Mouse (Mus musculus) liver, embryonic 14.5 days (tissue): ENCODE data around the gene Pdzd8. TPM values are rescaled to one million over a fixed set of nuclear protein-coding genes. Genes with fewer than 3 reads are reported as not detected.

Experiments
- ATAC-seq: fragments of 200-750 bp; cut with Nextera tagmentation; 2 replicates; pipeline ENCODE4 v1.8.0; 2017; ENCODE audit warnings: moderate number of reproducible peaks, mild to moderate bottlenecking, moderate library complexity; ENCODE audit not compliant: insufficient read depth
- DNase-seq, 3 experiments: peaks; one replicate each; pipeline ENCODE4 v3.0.0-alpha.2; 2012 to 2013; ENCODE audit warnings: low read depth in 3 of 3, low spot score in 3 of 3
- H3K27ac ChIP-seq: fragments of 300-500 bp; sonication (generic); 2 replicates; pipeline ENCODE4 v1.5.1; 2014; ENCODE audit warnings: moderate library complexity, mild to moderate bottlenecking, control low read depth, inconsistent platforms
- H3K27me3 ChIP-seq: fragments of 300-500 bp; sonication (generic); 2 replicates; pipeline ENCODE4 v1.6.1; 2014; ENCODE audit warnings: mild to moderate bottlenecking, low read length, moderate library complexity; ENCODE audit not compliant: control insufficient read depth, insufficient read depth
- H3K36me3 ChIP-seq: fragments of 300-500 bp; sonication (generic); replicated peaks from 2 replicates; pipeline ENCODE4 v1.6.1; 2014; ENCODE audit warnings: low read depth; ENCODE audit not compliant: control insufficient read depth, insufficient read depth
- H3K4me1 ChIP-seq, 2 experiments: fragments of 200-500 bp in 1 of 2; fragments of 300-500 bp in 1 of 2; sonication (generic) in 1 of 2; replicated peaks; 2 replicates each; pipeline ENCODE4 v1.6.1; 2012 to 2014; ENCODE audit warnings: antibody characterized with exemption in 1 of 2, inconsistent platforms in 1 of 2, low read length in 1 of 2; ENCODE audit not compliant: control insufficient read depth in 2 of 2, insufficient read depth in 2 of 2
- H3K4me2 ChIP-seq: fragments of 300-500 bp; sonication (generic); 2 replicates; pipeline ENCODE4 v1.6.1; 2014; ENCODE audit warnings: low read depth, mild to moderate bottlenecking, control low read depth, moderate library complexity
- H3K4me3 ChIP-seq, 2 experiments: fragments of 200-500 bp in 1 of 2; fragments of 300-500 bp in 1 of 2; sonication (generic) in 1 of 2; 2 replicates each; pipeline ENCODE4 v1.5.1; 2012 to 2014; ENCODE audit warnings: low read depth in 2 of 2, low read length in 2 of 2, mild to moderate bottlenecking in 2 of 2, control low read depth in 1 of 2, inconsistent platforms in 1 of 2, moderate library complexity in 1 of 2; ENCODE audit not compliant: insufficient read depth in 1 of 2
- H3K9ac ChIP-seq: fragments of 300-500 bp; sonication (generic); replicated peaks from 2 replicates; pipeline ENCODE4 v1.6.1; 2014; ENCODE audit warnings: mild to moderate bottlenecking, control low read depth, moderate library complexity
- H3K9me3 ChIP-seq: fragments of 300-500 bp; sonication (generic); 2 replicates; pipeline ENCODE4 v1.6.1; 2016; ENCODE audit warnings: low read length, mixed read lengths; ENCODE audit not compliant: control insufficient read depth
- CTCF ChIP-seq: IDR thresholded peaks from 2 replicates; pipeline ENCODE4 v1.5.1; 2016; ENCODE audit warnings: antibody characterized with exemption, low read depth, control low read depth
- EP300 ChIP-seq: IDR thresholded peaks from 2 replicates; pipeline ENCODE4 v1.6.1; 2016; ENCODE audit warnings: antibody characterized with exemption, low read depth
- WGBS: fragments of 180-500 bp; shearing (Covaris S2); extraction: QIAGEN DNeasy Blood & Tissue Kit; methylation state at CpG from one replicate; pipeline ENCODE4 v1.1.7; 2014; ENCODE audit not compliant: insufficient replicate concordance; 5-methylcytosine and 5-hydroxymethylcytosine counted together
- polyA plus RNA-seq, 2 experiments: library from polyadenylated mRNA; depleted of rRNA in 1 of 2; stranded (reverse) in 1 of 2; unstranded in 1 of 2; fragments of >200 nt; fragmentation: Nextera tagmentation in 1 of 2; extraction: Ambion mirVana in 1 of 2; gene quantifications; 2 replicates each; pipeline versions ENCODE4 v1.2.1 to v1.2.3; 2012 to 2014

The Pdzd8 gene
- polyA plus RNA-seq, 2 experiments = 4.0 to 4.7 TPM

- no peaks in the 10 kb centered on the region; a peak in 1 of 4 replicates for H3K4me1 ChIP-seq
- no peak for ATAC-seq
- H3K4me3 ChIP-seq = no peak within 1 kb of the TSS
- no peaks in the 10 kb centered on the region for H3K9me3 ChIP-seq
- H3K4me2 ChIP-seq = no peak within 1 kb of the TSS
- DNase-seq = no peak
- H3K27me3 ChIP-seq = no peaks in the 10 kb centered on the region
- peaks cover 8% of the 10 kb centered on the region for H3K36me3 ChIP-seq
- TF ChIP-seq CTCF = no peak
- TF ChIP-seq EP300 = no peak
- no peak within 1 kb of the TSS for H3K9ac ChIP-seq
- 94% methylated on average over 13 of the region's 14 CpGs for WGBS
- H3K27ac ChIP-seq = no peak within 1 kb of the TSS
Observed at GRCm38 (mm10) chr19:59321990-59322389, 23.6 kb downstream of the Pdzd8 start, which contains the start of gene Rps12-ps3. Rps12-ps3 (plus strand) TSS chr19:59322290.

GRCm38 (mm10) chr19:59316571-59316970 lies 29.0 kb downstream of the Pdzd8 start:
- Histone ChIP-seq H3K9ac (no peak overlapping the region), H3K9me3 (no peaks in the 10 kb centered on the region), H3K4me3 (no peak overlapping the region), H3K36me3 (no peaks in the 10 kb centered on the region; the same call in none of the 2 replicates), H3K4me2 (no peak overlapping the region), H3K27ac (no peak overlapping the region), H3K4me1 (no peaks in the 10 kb centered on the region), H3K27me3 (no peaks in the 10 kb centered on the region)
- no peak for ATAC-seq
- TF ChIP-seq EP300 (no peak), CTCF (peak; percentile 36; the same call in 1 of the 2 replicates)
- no peak for DNase-seq

GRCm38 (mm10) chr19:59315308-59315707 lies 30.3 kb downstream of the Pdzd8 start:
- no peaks in the 10 kb centered on the region; the same call in none of the 2 replicates for H3K36me3 ChIP-seq
- H3K9me3 ChIP-seq = no peaks in the 10 kb centered on the region
- no peak overlapping the region for H3K4me3 ChIP-seq
- no peak overlapping the region for H3K9ac ChIP-seq
- no peak overlapping the region for H3K27ac ChIP-seq
- H3K4me2 ChIP-seq = no peak overlapping the region
- ATAC-seq (no peak), DNase-seq (no peak)
- H3K4me1 ChIP-seq = no peaks in the 10 kb centered on the region
- no peaks in the 10 kb centered on the region for H3K27me3 ChIP-seq
- TF ChIP-seq EP300 (no peak), CTCF (no peak)

GRCm38 (mm10) chr19:59292183-59292839 lies 53.3 kb downstream of the Pdzd8 start:
- ATAC-seq = 0 out of 2 replicates have a peak, but pooled peaks have one; percentile 37
- no peak overlapping the region for H3K27ac ChIP-seq
- no peak overlapping the region for H3K4me3 ChIP-seq
- H3K4me1 ChIP-seq = no peaks in the 10 kb centered on the region
- H3K27me3 ChIP-seq = no peaks in the 10 kb centered on the region
- no peak for DNase-seq
- WGBS = 69% methylated on average over 5 of the region's 5 CpGs
- H3K9ac ChIP-seq = no peak overlapping the region
- TF ChIP-seq EP300 (no peak), CTCF (no peak)
- no peak overlapping the region for H3K4me2 ChIP-seq
- H3K36me3 ChIP-seq = no peaks in the 10 kb centered on the region; the same call in none of the 2 replicates
- no peaks in the 10 kb centered on the region for H3K9me3 ChIP-seq

GRCm38 (mm10) chr19:59289811-59290210 lies 55.8 kb downstream of the Pdzd8 start:
- ATAC-seq (no peak), DNase-seq (no peak)
- Histone ChIP-seq H3K4me1 (no peaks in the 10 kb centered on the region), H3K36me3 (no peaks in the 10 kb centered on the region), H3K9me3 (no peaks in the 10 kb centered on the region), H3K4me3 (no peak overlapping the region), H3K27me3 (no peaks in the 10 kb centered on the region), H3K9ac (no peak overlapping the region), H3K27ac (no peak overlapping the region), H3K4me2 (no peak overlapping the region)
- 83% methylated on average over 6 of the region's 6 CpGs for WGBS
- no peak for TF ChIP-seq CTCF
